Mouse (Mus musculus): ENCODE results near the gene Pla2g1b.
A peak's percentile ranks its signal among the peaks of the same experiment; 100 is the strongest.
"Not testable (repeated sequence)": the region's sequence is repeated elsewhere in the genome, so short reads cannot be mapped to it uniquely, and the experiment has no call there.

Pla2g1b gene

GRCm38 (mm10) chr5:115484996-115485395 lies 18.9 kb downstream of the Pla2g1b start:
- no peak for DNase-seq (ENCODE audit: low spot score)

DNA sequence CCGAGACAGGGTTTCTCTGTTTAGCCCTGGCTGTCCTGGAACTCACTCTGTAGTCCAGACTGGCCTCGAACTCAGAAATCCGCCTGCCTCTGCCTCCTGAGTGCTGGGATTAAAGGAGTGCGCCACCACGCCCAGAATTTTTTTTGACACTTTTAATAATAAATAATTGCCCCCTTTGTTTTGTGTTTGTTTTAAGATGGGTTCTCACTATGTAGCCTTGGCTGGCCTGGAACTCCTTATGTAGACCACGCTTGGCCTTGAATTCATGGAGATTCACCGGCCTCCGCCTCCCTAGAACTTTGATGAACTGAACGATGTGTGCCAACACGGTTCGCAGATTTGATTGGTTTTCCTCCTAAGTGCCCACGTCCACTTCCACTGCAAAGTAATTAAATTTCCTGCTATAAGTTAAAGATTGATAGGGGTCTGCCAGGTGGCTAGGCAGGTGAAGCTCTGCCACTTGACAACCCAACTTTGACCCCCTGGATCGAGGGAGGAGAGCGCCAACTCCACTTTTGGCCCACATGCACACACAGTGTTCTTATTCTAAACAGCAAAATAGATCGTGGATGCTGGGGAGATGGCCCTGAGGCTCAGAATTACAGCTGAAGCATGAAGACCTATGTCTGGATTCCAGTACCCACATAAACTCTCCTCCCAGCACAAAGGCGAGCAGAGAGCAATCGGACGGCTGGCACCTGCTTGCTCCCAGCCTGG lies 19.6 kb downstream of the Pla2g1b start:
- no peak for DNase-seq (ENCODE audit: low spot score)

DNA sequence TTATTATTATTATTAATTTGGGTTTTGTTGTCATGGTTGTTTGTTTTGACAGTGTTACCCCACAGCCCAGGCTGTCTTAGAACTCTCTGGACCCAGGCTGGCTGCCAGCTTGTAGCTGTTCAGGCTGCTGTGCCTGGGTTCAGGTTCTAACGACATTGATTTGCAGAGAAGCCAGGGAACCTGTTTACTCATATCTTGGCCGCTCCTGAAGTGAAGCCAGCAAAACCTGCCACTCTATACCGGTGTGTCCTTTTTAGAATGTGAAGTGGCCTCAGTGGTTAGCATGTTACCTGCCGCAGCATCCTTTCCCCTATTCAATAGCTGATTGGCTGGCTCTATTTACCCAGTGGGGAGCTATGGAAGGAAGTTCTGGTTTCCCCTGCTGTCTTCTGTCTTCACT lies 20.7 kb downstream of the Pla2g1b start:
- DNase-seq (ENCODE audit: low spot score), result no peak

DNA sequence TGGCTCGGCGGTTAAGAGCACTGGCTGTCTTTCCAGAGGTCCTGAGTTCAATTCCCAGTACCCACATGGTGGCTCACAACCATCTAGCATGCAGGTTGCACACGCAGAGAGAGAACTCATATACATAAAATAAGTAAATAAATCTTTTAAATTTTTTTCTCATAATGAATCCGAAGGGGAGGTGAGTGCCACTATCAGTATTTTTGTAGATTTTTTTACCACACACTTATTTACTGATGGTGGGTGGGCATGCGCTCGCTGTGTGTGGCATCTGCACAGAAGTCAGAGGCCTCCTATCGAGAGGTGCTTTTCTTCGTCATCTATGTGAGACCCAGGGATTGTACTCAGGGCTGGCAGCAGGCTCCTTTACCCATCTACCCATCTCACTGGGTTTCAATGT lies 21.3 kb downstream of the Pla2g1b start:
- no peak for DNase-seq (ENCODE audit: low spot score)

DNA sequence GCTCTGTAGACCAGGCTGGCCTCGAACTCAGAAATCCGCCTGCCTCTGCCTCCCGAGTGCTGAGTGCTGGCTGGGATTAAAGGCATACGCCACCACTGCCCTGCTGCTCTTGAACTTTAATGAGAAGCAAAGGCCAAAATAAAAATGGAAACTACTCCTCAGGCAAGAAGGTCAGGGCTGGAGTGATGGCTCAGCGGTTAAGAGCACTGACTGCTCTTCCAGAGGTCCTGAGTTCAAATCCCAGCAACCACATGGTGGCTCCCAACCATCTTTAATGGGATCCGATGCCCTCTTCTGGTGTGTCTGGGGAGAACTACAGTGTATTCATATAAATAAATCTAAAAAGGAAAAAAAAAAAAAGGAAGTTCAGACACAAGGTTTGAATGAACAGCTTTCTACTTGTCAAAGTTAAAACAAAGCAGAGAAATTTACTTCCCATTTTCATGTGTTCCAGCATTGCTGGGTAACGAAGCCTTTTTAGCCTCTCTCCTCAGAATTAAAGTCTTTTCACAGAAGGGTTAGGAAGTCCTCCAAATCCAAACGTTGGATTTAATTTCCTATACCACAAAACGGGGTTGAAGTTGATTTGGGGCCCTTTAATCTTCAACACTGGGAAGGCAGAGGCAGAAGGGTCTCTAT lies 22.0 kb downstream of the Pla2g1b start:
- DNase-seq (ENCODE audit: low spot score), result no peak

- peak; percentile 81 for DNase-seq (ENCODE audit: low spot score)
Observed at GRCm38 (mm10) chr5:115488841-115489698, 23.0 kb downstream of the Pla2g1b start.

DNA sequence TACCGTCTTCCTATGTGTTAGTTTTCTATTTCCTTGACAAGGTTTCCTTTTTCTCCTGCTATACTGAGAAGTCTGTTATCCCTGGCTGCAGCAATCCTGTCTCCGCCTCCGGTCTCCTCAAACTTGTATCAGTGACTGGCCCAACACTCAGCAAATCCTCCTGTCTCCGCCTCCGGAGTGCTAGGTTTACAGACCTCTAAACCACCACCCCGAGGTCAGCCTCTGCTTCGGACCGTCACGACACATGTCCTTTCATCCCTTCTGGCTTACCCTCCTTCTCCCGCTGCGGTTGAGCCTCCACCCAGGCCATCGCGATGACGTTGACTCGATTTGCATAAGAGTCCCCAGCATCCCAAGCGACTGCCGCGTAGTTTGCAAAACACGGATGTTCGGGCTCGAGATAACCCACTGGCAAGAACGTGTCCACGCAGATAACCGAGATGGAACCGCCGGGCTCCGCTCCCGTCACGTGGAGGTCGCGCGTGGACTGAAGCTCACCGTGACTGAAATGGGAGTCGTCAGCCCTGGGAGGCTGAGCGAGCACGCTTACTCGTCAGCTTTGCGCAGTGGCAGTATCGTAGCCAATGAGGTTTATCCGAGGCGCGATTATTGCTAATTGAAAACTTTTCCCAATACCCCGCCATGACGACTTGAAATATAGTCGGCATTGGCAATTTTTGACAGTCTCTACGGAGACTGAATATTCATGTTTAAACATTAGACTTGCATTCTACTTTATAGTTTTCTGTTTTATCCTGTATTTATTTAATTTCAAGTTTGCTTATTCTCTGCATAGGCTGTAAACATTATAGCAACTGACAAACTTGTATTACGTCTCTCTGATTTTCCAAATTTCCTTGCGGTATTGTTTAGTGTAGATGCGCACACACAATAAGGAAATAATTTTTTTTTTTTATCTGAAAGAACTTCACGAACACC lies 23.9 kb downstream of the Pla2g1b start:
- DNase-seq (ENCODE audit: low spot score), result peak; percentile 82

DNA sequence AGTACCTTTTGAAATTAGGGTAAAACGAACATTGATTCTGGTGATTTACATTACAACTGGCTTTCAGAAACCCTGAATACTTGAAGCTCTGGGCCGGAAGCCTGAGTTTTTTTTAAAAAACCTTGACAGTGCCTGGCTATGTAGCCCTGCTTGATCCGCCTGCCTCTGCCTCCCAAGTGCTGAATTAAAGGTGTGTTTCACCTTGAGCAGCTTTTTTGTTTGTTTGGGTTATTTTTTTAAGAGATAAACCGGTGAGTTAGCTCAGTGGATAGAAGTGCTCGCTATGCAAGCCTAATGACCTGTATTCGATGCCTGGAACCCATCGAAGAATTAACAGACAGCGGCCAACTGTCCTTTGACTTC lies 24.6 kb downstream of the Pla2g1b start:
- DNase-seq (ENCODE audit: low spot score), result no peak

- no peak for DNase-seq (ENCODE audit: low spot score)
Observed at GRCm38 (mm10) chr5:115491076-115491475, 25.0 kb downstream of the Pla2g1b start.

GRCm38 (mm10) chr5:115491771-115492322 lies 25.8 kb downstream of the Pla2g1b start:
- DNase-seq (ENCODE audit: low spot score), result no peak

GRCm38 (mm10) chr5:115492711-115493335 lies 26.8 kb downstream of the Pla2g1b start:
- no peak for DNase-seq (ENCODE audit: low spot score)

- no peak for DNase-seq (ENCODE audit: low spot score)
Observed at GRCm38 (mm10) chr5:115493441-115493840, 27.4 kb downstream of the Pla2g1b start.

DNA sequence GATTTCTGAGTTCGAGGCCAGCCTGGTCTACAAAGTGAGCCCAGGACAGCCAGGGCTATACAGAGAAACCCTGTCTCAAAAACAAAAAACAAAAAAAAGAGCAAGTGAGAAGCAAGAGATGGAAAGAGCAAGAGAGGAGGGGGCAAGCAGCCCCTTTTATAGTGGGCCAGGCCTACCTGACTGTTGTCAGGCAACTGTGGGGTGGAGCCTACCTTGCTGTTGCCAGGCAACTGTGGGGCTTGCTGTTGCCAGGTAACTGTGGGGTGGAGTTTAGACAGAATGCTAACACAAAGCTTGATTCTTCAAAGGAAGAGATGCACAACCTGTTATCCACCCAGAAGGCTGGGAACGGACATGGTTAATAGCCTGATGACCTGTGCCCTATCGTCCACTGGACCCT lies 29.6 kb downstream of the Pla2g1b start:
- not testable (repeated sequence) for DNase-seq (ENCODE audit: low spot score)

DNA sequence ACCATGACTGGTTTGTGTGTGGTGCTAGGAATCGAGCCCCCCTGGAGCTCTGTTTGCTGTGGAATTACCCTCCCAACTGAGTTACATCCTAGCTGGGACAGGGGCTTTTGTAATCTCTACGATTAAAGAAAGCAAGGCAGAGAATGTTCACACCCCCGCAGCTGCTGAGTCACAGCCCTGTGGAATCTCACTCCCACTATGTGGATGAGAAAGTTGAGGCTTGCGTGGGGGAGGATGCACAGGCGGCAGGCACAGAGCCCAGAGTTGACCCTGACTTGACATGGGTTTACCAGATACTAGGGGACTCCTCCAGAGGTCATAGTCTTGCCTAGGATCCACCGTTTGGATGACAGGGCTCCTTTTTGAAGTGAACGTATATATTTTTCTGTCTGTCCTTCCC lies 31.0 kb downstream of the Pla2g1b start:
- DNase-seq (ENCODE audit: low spot score), result no peak

GRCm38 (mm10) chr5:115498307-115499240 lies 32.5 kb downstream of the Pla2g1b start:
- DNase-seq (ENCODE audit: low spot score), result no peak

GRCm38 (mm10) chr5:115500383-115500935 lies 34.4 kb downstream of the Pla2g1b start:
- no peak for DNase-seq (ENCODE audit: low spot score)

DNA sequence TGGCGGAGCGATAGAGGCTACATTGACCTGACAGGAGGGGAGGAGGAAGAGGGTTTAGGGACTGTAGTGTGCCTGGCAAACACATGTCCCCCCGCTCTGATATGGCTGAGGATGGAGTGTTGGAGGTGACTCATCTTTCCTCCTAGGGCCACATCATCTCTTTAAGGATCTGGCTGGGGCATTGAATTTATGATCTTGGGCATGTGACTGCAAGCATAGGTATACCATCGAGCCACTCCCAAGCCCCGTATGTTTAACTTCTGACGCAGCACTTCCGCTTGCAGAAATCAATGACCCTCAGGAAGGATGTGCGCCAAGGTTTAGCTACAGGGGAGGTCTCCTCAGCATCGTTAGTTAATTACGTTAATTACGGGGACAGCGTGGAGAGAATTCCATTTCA lies 37.0 kb downstream of the Pla2g1b start:
- DNase-seq (ENCODE audit: low spot score), result no peak

DNA sequence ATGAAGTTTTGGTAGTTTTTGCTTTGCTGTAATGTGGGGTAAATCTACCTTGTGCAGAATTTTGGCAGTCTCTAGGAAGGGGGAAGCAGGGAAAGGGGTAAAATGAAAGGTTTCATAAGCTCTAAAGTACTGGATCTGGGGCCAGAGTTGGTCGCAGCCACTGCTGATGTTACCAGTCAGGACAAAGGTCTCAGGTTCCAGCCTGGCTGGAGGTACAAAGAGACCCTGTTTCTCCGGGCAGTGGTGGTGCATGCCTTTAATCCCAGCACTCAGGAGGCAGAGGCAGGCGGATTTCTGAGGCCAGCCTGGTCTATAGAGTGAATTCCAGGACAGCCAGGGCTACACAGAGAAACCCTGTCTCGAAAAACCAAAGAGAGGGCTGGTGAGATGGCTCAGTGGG lies 39.6 kb downstream of the Pla2g1b start:
- not testable (repeated sequence) for DNase-seq (ENCODE audit: low spot score)

DNA sequence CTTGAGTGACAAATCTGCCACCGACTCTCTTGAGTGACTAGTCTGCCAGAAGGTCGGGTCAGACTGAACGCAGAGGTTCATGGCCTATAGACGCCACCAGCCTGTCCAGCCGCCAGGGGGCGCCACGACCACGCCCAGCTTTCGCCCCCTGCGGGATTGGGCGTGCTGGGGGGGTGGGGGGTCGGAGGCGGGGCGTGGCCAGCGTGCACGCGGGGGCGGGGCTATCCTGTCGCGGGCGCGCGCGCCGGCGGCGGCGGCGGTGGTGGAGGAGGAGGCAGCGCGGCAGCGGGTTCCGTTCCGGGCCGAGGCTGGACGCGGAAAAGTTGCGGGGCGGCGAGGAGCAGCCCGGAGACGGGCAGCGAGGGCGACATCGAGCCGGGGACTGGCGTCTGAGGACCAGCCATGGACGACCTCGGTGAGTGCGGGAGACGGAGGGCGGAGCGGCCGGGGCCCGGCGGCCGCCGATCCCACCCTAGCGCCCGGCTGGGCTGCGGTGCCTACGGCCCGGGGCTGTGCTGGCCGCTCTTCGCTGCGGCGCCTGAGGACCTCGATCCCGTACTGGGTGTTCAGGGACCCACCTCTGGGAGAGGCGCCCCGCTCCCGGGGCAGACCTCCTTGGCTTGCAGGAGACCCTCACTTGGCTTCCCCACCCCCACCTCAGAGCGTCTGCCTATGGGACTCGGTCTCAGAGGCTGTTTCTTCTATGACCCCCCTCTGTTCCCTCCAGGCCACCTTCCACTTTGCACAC lies 40.6 kb downstream of the Pla2g1b start, which contains the start of gene Pxn:
Pxn (plus strand) TSS at position 223 of the 748 bp plus-strand sequence.
- peak; percentile 76 for DNase-seq (ENCODE audit: low spot score)
